Mouse (Mus musculus) ES-E14 (cell line): ENCODE results near the gene Tma16. TPM values are rescaled to one million over a fixed set of nuclear protein-coding genes. Genes with fewer than 3 reads are reported as not detected.

Experiments used
- DNase-seq: peaks from one replicate; pipeline ENCODE4 v3.0.0-alpha.2; 2013; ENCODE audit warnings: low read depth, low spot score
- H3K27ac ChIP-seq: 2 replicates; pipeline ENCODE4 v1.5.1; 2012; ENCODE audit warnings: low read depth, mild to moderate bottlenecking, low read length, moderate library complexity, mixed read lengths; ENCODE audit not compliant: poor library complexity, insufficient read depth, severe bottlenecking
- H3K36me3 ChIP-seq: 2 replicates; pipeline ENCODE4 v1.6.1; 2012; ENCODE audit warnings: mild to moderate bottlenecking, low read length, moderate library complexity, mixed read lengths; ENCODE audit not compliant: control insufficient read depth, poor library complexity, insufficient read depth, severe bottlenecking
- H3K4me1 ChIP-seq, 2 experiments: fragments of 150-350 bp in 1 of 2; sonication (generic) in 1 of 2; 2 replicates each; pipeline ENCODE4 v1.6.1; 2012; ENCODE audit warnings: low read length in 2 of 2, mild to moderate bottlenecking in 1 of 2, mixed read lengths in 1 of 2; ENCODE audit not compliant: control insufficient read depth in 2 of 2, insufficient read depth in 2 of 2, poor library complexity in 1 of 2
- H3K4me3 ChIP-seq, 2 experiments: fragments of 150-350 bp in 1 of 2; sonication (generic) in 1 of 2; 2 replicates each; pipeline ENCODE4 v1.5.1; 2012; ENCODE audit warnings: low read length in 2 of 2, low read depth in 1 of 2, mild to moderate bottlenecking in 1 of 2, mixed read lengths in 1 of 2; ENCODE audit not compliant: insufficient read depth in 1 of 2, poor library complexity in 1 of 2, severe bottlenecking in 1 of 2
- H3K9ac ChIP-seq: 2 replicates; pipeline ENCODE4 v1.6.1; 2012; ENCODE audit warnings: low read depth, mild to moderate bottlenecking, low read length, mixed read lengths; ENCODE audit not compliant: poor library complexity, insufficient read depth, severe bottlenecking
- H3K9me3 ChIP-seq: fragments of 150-350 bp; sonication (generic); 2 replicates; pipeline ENCODE4 v1.6.1; 2012; ENCODE audit warnings: low read depth, mild to moderate bottlenecking, low read length; ENCODE audit not compliant: control insufficient read depth, insufficient read depth
- CHD2 ChIP-seq: IDR thresholded peaks from 2 replicates; pipeline ENCODE4 v1.6.1; 2014; ENCODE audit warnings: mild to moderate bottlenecking, low read depth, low read length, inconsistent platforms
- HCFC1 ChIP-seq: IDR thresholded peaks from 2 replicates; pipeline ENCODE4 v1.6.1; 2012; ENCODE audit warnings: low read length, inconsistent platforms, borderline replicate concordance; ENCODE audit not compliant: insufficient read depth
- MAFK ChIP-seq: IDR thresholded peaks from 2 replicates; pipeline ENCODE4 v1.6.1; 2014; ENCODE audit warnings: mild to moderate bottlenecking, low read depth, low read length, inconsistent platforms; ENCODE audit not compliant: insufficient read depth
- ZC3H11A ChIP-seq: IDR thresholded peaks from 2 replicates; pipeline ENCODE4 v1.6.1; 2012; ENCODE audit warnings: low read depth, mild to moderate bottlenecking, inconsistent platforms, low read length, borderline replicate concordance
- ZNF384 ChIP-seq: IDR thresholded peaks from 2 replicates; pipeline ENCODE4 v1.6.1; 2012; ENCODE audit warnings: low read depth, low read length, inconsistent platforms
- in situ Hi-C, 2 experiments: fragments of 600-800 bp; cut with MboI; formaldehyde crosslinking; loops; one replicate each; pipeline ENCODE4 v1.15.1; 2025; ENCODE audit warnings: low sequenced_read_pairs in 2 of 2, inconsistent platforms in 1 of 2; ENCODE audit not compliant: unreplicated experiment in 2 of 2
- total RNA-seq: library from RNA; depleted of rRNA; stranded (reverse); fragments of 300-350 nt; gene quantifications from 2 replicates; pipeline ENCODE4 v1.2.3, GENCODE M21; 2012

Gene Tma16
- total RNA-seq, 1 experiment, result 48.0 TPM

- DNase-seq, result no peak
- no peak overlapping the region for H3K4me3 ChIP-seq
- no peak overlapping the region for H3K9ac ChIP-seq
- peaks cover 0 to 3% of the 10 kb centered on the region in 2 experiments; a peak in 1 of 4 replicates for H3K4me1 ChIP-seq
- H3K9me3 ChIP-seq, result no peaks in the 10 kb centered on the region
- in situ Hi-C loops, result no loop called here
- peaks cover 42% of the 10 kb centered on the region for H3K36me3 ChIP-seq
- no peak for TF ChIP-seq ZNF384
- no peak for TF ChIP-seq ZC3H11A
- TF ChIP-seq MAFK, result no peak
- TF ChIP-seq CHD2, result no peak
- no peak for TF ChIP-seq HCFC1
- no peak overlapping the region for H3K27ac ChIP-seq
These were observed 9.4 kb downstream of the Tma16 start for GRCm38 (mm10) chr8:66476880-66477279.

GRCm38 (mm10) chr8:66469821-66470220 is 16.5 kb downstream of the Tma16 start:
- H3K9ac ChIP-seq, result no peak overlapping the region
- in situ Hi-C loops, result no loop called here
- H3K4me1 ChIP-seq, result peaks cover 0 to 3% of the 10 kb centered on the region in 2 experiments; a peak in 1 of 4 replicates
- no peak overlapping the region for H3K27ac ChIP-seq
- H3K4me3 ChIP-seq, result no peak overlapping the region
- H3K36me3 ChIP-seq, result no peaks in the 10 kb centered on the region
- no peak for TF ChIP-seq MAFK
- no peak for TF ChIP-seq ZC3H11A
- TF ChIP-seq HCFC1, result no peak
- no peak for TF ChIP-seq CHD2
- TF ChIP-seq ZNF384, result no peak
- no peaks in the 10 kb centered on the region for H3K9me3 ChIP-seq
- no peak for DNase-seq

DNA sequence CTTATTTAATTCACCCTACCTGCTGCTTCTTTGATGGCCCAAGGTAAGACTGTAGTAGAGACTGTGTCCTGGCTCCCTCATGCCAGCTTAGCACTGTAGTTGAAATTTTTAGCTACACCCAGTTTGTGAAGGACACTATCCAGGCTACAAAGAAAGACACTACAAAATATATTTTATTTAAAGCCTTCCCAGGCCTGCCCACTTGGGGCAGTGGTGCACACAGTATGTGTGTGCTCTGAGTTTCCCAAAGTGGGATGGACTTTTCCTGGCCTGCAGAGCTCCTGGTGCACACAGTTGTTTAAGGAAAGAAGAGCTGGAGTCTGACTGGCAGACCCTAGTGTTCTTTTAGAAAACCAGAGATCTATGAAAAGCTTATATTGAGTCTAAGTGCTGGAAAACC is 29.3 kb downstream of the Tma16 start:
- in situ Hi-C loops, result no loop called here

GRCm38 (mm10) chr8:66450691-66451090 is 35.6 kb downstream of the Tma16 start:
- in situ Hi-C loops, result no loop called here
- TF ChIP-seq ZNF384 (no peak), ZC3H11A (peak; percentile 69), CHD2 (no peak)
- no peak for DNase-seq
- H3K27ac ChIP-seq, result no peak overlapping the region
- no peaks in the 10 kb centered on the region; the same call in 1 of the 2 replicates for H3K36me3 ChIP-seq
- H3K9ac ChIP-seq, result no peak overlapping the region
- H3K4me1 ChIP-seq, result no peaks in the 10 kb centered on the region
- no peaks in the 10 kb centered on the region for H3K9me3 ChIP-seq
- H3K4me3 ChIP-seq, result no peak overlapping the region

More for the DNA sequence above, 29.3 kb downstream of the Tma16 start:
- H3K4me1 ChIP-seq, result no peaks in the 10 kb centered on the region
- no peak for TF ChIP-seq MAFK
- TF ChIP-seq ZNF384, result no peak
- TF ChIP-seq CHD2, result no peak
- no peak for TF ChIP-seq HCFC1
- TF ChIP-seq ZC3H11A, result no peak
- H3K9me3 ChIP-seq, result no peaks in the 10 kb centered on the region
- no peaks in the 10 kb centered on the region for H3K36me3 ChIP-seq
- DNase-seq, result no peak
- H3K9ac ChIP-seq, result no peak overlapping the region
- no peak overlapping the region for H3K27ac ChIP-seq
- no peak overlapping the region for H3K4me3 ChIP-seq

DNA sequence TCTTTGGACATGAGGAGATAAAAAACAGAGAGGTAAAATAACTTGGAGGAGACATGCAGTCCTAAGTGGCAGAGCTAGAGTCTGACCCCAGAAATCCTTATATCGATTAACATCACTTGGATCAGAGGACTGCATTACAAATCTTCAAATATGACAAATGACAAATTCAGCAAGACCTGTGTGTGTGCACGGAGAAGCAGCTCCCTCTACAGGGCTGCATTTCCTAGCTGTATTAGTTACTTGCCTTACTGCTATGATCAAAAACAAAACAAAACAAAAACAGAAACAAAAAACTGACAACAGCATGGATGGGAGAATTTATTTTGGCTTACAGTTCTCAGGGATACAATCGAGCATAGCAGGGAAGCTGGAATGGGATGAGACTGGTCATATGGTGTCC is 41.0 kb downstream of the Tma16 start:
- no peak overlapping the region for H3K9ac ChIP-seq
- no peaks in the 10 kb centered on the region for H3K9me3 ChIP-seq
- H3K4me3 ChIP-seq, result no peak overlapping the region
- H3K36me3 ChIP-seq, result no peaks in the 10 kb centered on the region
- no peaks in the 10 kb centered on the region for H3K4me1 ChIP-seq
- TF ChIP-seq ZNF384 (no peak), CHD2 (no peak), HCFC1 (no peak), ZC3H11A (no peak), MAFK (no peak)
- DNase-seq, result no peak
- no peak overlapping the region for H3K27ac ChIP-seq
- in situ Hi-C loops, result loop anchor here in 1 of 2 experiments (25.0 kb wide), 1 partner anchor 1283 kb away; no protein-coding TSS in a partner anchor
